In genomic region chr10:21033794-21034193, GRCm38 (mm10) we compare ENCODE assay signal across 18 mouse cellular contexts.
DNase-seq lines count a peak whose midpoint lies in the region; ATAC-seq and TF ChIP-seq lines count a peak whose summit lies in the region.
"Had no signal": no experiment of that assay in that cellular context is flagged by ENCODE, and none has a peak within 500 bp of the region (broad histone marks: within the 10 kb centered on the region; RNA-seq: fewer than 3 reads in every experiment).

No protein-coding gene starts in this region.

- H3K27me3 ChIP-seq in forebrain, postnatal 0 days (ENCODE audit: insufficient read depth, low read length): no peaks in the 10 kb centered on the region
- H3K27me3 ChIP-seq in forebrain, embryonic 10.5 days (ENCODE audit: poor library complexity, severe bottlenecking): no peaks in the 10 kb centered on the region
- H3K27me3 ChIP-seq in liver, embryonic 14.5 days (ENCODE audit: control insufficient read depth, insufficient read depth, low read length): no peaks in the 10 kb centered on the region
- H3K27me3 ChIP-seq in liver, embryonic 12.5 days (replicated peaks): no peaks in the 10 kb centered on the region
- H3K27me3 ChIP-seq: forebrain, embryonic 15.5 days; hindbrain, embryonic 15.5 days; limb, embryonic 12.5 days; midbrain, embryonic 15.5 days; neural tube, embryonic 13.5 days had no signal

- H3K4me2 ChIP-seq in forebrain, postnatal 0 days (ENCODE audit: low read depth): no peak overlapping the region
- H3K4me2 ChIP-seq in liver, embryonic 14.5 days (ENCODE audit: low read depth): no peak overlapping the region
- no peak overlapping the region for H3K4me2 ChIP-seq in liver, embryonic 12.5 days
- H3K4me2 ChIP-seq: forebrain, embryonic 15.5 days; hindbrain, embryonic 15.5 days; limb, embryonic 12.5 days; midbrain, embryonic 15.5 days; neural tube, embryonic 13.5 days had no signal

- no peak for ATAC-seq in forebrain, postnatal 0 days
- ATAC-seq in liver, embryonic 14.5 days (ENCODE audit: insufficient read depth): no peak
- ATAC-seq in liver, embryonic 12.5 days: no peak
- ATAC-seq: forebrain, embryonic 15.5 days; midbrain, embryonic 15.5 days had no signal

- TF ChIP-seq CTCF in forebrain, postnatal 0 days (IDR thresholded peaks at IDR 0.05; ENCODE audit: low read depth): peak; percentile 43
- TF ChIP-seq CTCF in liver, embryonic 14.5 days (IDR thresholded peaks at IDR 0.05; ENCODE audit: low read depth): peak; percentile 35; the same call in 1 of the 2 replicates

- H3K9me3 ChIP-seq in forebrain, postnatal 0 days (ENCODE audit: low read length): no peaks in the 10 kb centered on the region
- H3K9me3 ChIP-seq in forebrain, embryonic 10.5 days: no peaks in the 10 kb centered on the region
- no peaks in the 10 kb centered on the region for H3K9me3 ChIP-seq in liver, embryonic 14.5 days (ENCODE audit: control insufficient read depth, low read length)
- no peaks in the 10 kb centered on the region for H3K9me3 ChIP-seq in liver, embryonic 12.5 days (replicated peaks)
- H3K9me3 ChIP-seq: forebrain, embryonic 15.5 days; hindbrain, embryonic 15.5 days; limb, embryonic 12.5 days; midbrain, embryonic 15.5 days; neural tube, embryonic 13.5 days had no signal

- DNase-seq in forebrain, postnatal 0 days: no peak
- DNase-seq in forebrain, embryonic 10.5 days (ENCODE audit: extremely low spot score, low spot score): no peak
- DNase-seq in liver, embryonic 14.5 days (ENCODE audit: low read depth in 3 of 3, low spot score in 3 of 3): no peak
- peak; percentile 42 for DNase-seq in A20 (ENCODE audit: low read depth, low spot score)
- DNase-seq in ZHBTc4 (ENCODE audit: low read depth, low spot score): peak; percentile 67
- DNase-seq in right cerebral cortex, postnatal 4 days: no peak
- DNase-seq in right cerebral cortex, postnatal 25 days: no peak
- DNase-seq: adrenal gland, postnatal 10 days; gastrocnemius, postnatal 25 days; kidney, postnatal 10 days; lung, postnatal 4 days; retina, postnatal 1 day had no signal

- no peak for TF ChIP-seq EP300 in liver, embryonic 14.5 days (IDR thresholded peaks at IDR 0.05; ENCODE audit: low read depth)

- no peak overlapping the region for H3K27ac ChIP-seq in forebrain, postnatal 0 days (ENCODE audit: low read depth, low read length)
- no peak overlapping the region for H3K27ac ChIP-seq in forebrain, embryonic 10.5 days
- H3K27ac ChIP-seq in liver, embryonic 14.5 days: no peak overlapping the region
- H3K27ac ChIP-seq in liver, embryonic 12.5 days: no peak overlapping the region
- H3K27ac ChIP-seq: forebrain, embryonic 15.5 days; hindbrain, embryonic 15.5 days; limb, embryonic 12.5 days; midbrain, embryonic 15.5 days; neural tube, embryonic 13.5 days had no signal

- H3K4me1 ChIP-seq in forebrain, postnatal 0 days (ENCODE audit: insufficient read depth): no peaks in the 10 kb centered on the region
- no peaks in the 10 kb centered on the region for H3K4me1 ChIP-seq in forebrain, embryonic 10.5 days
- H3K4me1 ChIP-seq in liver, embryonic 14.5 days (replicated peaks; ENCODE audit: control insufficient read depth in 2 of 2, insufficient read depth in 2 of 2, low read length in 1 of 2): 0 out of 4 replicates have a peak, but pooled peaks cover 0 to 3% of the 10 kb centered on the region in 2 experiments
- H3K4me1 ChIP-seq in liver, embryonic 12.5 days: peaks cover 19% of the 10 kb centered on the region
- H3K4me1 ChIP-seq: forebrain, embryonic 15.5 days; hindbrain, embryonic 15.5 days; limb, embryonic 12.5 days; midbrain, embryonic 15.5 days; neural tube, embryonic 13.5 days had no signal

- H3K9ac ChIP-seq in forebrain, postnatal 0 days: no peak overlapping the region
- H3K9ac ChIP-seq in liver, embryonic 14.5 days (replicated peaks): no peak overlapping the region
- H3K9ac ChIP-seq in liver, embryonic 12.5 days: no peak overlapping the region
- H3K9ac ChIP-seq: forebrain, embryonic 15.5 days; hindbrain, embryonic 15.5 days; limb, embryonic 12.5 days; midbrain, embryonic 15.5 days; neural tube, embryonic 13.5 days had no signal

- H3K36me3 ChIP-seq in forebrain, postnatal 0 days (ENCODE audit: insufficient read depth): peaks cover 10% of the 10 kb centered on the region; the same call in 1 of the 2 replicates
- peaks cover 9% of the 10 kb centered on the region for H3K36me3 ChIP-seq in forebrain, embryonic 10.5 days (replicated peaks)
- no peaks in the 10 kb centered on the region for H3K36me3 ChIP-seq in liver, embryonic 14.5 days (replicated peaks; ENCODE audit: control insufficient read depth, insufficient read depth, low read depth)
- H3K36me3 ChIP-seq in liver, embryonic 12.5 days: no peaks in the 10 kb centered on the region
- H3K36me3 ChIP-seq: limb, embryonic 12.5 days; midbrain, embryonic 15.5 days had no signal

- H3K4me3 ChIP-seq in forebrain, postnatal 0 days (ENCODE audit: low read depth, low read length): no peak overlapping the region
- H3K4me3 ChIP-seq in forebrain, embryonic 10.5 days: no peak overlapping the region
- no peak overlapping the region for H3K4me3 ChIP-seq in liver, embryonic 14.5 days (ENCODE audit: insufficient read depth in 1 of 2, low read depth in 2 of 2, low read length in 2 of 2)
- H3K4me3 ChIP-seq in liver, embryonic 12.5 days: no peak overlapping the region
- H3K4me3 ChIP-seq: forebrain, embryonic 15.5 days; hindbrain, embryonic 15.5 days; limb, embryonic 12.5 days; midbrain, embryonic 15.5 days; neural tube, embryonic 13.5 days had no signal

Comparison
In these comparisons a context has a peak if more than half of its experiments do, and no peak if none do; other contexts are left out.
1. DNase-seq: peak in A20 (single experiment) and ZHBTc4 (single experiment); none in forebrain, postnatal 0 days (single experiment), forebrain, embryonic 10.5 days (single experiment), liver, embryonic 14.5 days (0 of 3), right cerebral cortex, postnatal 4 days (single experiment) and right cerebral cortex, postnatal 25 days (single experiment).